Mouse (Mus musculus) midbrain, embryonic 16.5 days (tissue): ENCODE results near the gene Rad23a. TPM values are rescaled to one million over a fixed set of nuclear protein-coding genes. Genes with fewer than 3 reads are reported as not detected.

Experiments
- ATAC-seq: fragments of 200-750 bp; cut with Nextera tagmentation; 2 replicates; pipeline ENCODE4 v1.8.0; 2017; ENCODE audit warnings: moderate TSS enrichment
- H3K27ac ChIP-seq: fragments of 300-500 bp; sonication (generic); 2 replicates; pipeline ENCODE4 v1.5.1; 2014; ENCODE audit warnings: mild to moderate bottlenecking, low read length, mixed read lengths
- H3K27me3 ChIP-seq: fragments of 300-500 bp; sonication (generic); 2 replicates; pipeline ENCODE4 v1.6.1; 2014; ENCODE audit warnings: low read depth, low read length, mixed read lengths; ENCODE audit not compliant: control insufficient read depth, insufficient read depth
- H3K36me3 ChIP-seq: fragments of 300-500 bp; sonication (generic); 2 replicates; pipeline ENCODE4 v1.6.1; 2014; ENCODE audit warnings: mild to moderate bottlenecking, low read length, moderate library complexity, mixed read lengths; ENCODE audit not compliant: control insufficient read depth, insufficient read depth
- H3K4me1 ChIP-seq: fragments of 300-500 bp; sonication (generic); 2 replicates; pipeline ENCODE4 v1.6.1; 2014; ENCODE audit warnings: mild to moderate bottlenecking, low read length, mixed read lengths; ENCODE audit not compliant: control insufficient read depth, insufficient read depth
- H3K4me2 ChIP-seq: fragments of 300-500 bp; sonication (generic); 2 replicates; pipeline ENCODE4 v1.6.1; 2014; ENCODE audit warnings: mild to moderate bottlenecking, low read length, mixed read lengths
- H3K4me3 ChIP-seq: fragments of 300-500 bp; sonication (generic); 2 replicates; pipeline ENCODE4 v1.5.1; 2014; ENCODE audit warnings: low read depth, mild to moderate bottlenecking, low read length, moderate library complexity, mixed read lengths
- H3K9ac ChIP-seq: fragments of 300-500 bp; sonication (generic); 2 replicates; pipeline ENCODE4 v1.6.1; 2014; ENCODE audit warnings: low read depth, low read length, mixed read lengths
- H3K9me3 ChIP-seq: fragments of 300-500 bp; sonication (generic); replicated peaks from 2 replicates; pipeline ENCODE4 v1.6.1; 2014; ENCODE audit warnings: mild to moderate bottlenecking, low read length, mixed read lengths; ENCODE audit not compliant: control insufficient read depth, poor library complexity, severe bottlenecking
- WGBS: fragments of 180-500 bp; shearing (Covaris S2); extraction: QIAGEN DNeasy Blood & Tissue Kit; methylation state at CpG from one replicate; pipeline ENCODE4 v1.1.7; 2014; 5-methylcytosine and 5-hydroxymethylcytosine counted together
- polyA plus RNA-seq: library from polyadenylated mRNA; unstranded; fragments of >200 nt; fragmentation: Nextera tagmentation; extraction: Ambion mirVana; gene quantifications from 2 replicates; pipeline ENCODE4 v1.2.1, GENCODE M21; 2015

Gene Rad23a
- 80.7 and 85.6 TPM in 2 replicates for polyA plus RNA-seq

DNA sequence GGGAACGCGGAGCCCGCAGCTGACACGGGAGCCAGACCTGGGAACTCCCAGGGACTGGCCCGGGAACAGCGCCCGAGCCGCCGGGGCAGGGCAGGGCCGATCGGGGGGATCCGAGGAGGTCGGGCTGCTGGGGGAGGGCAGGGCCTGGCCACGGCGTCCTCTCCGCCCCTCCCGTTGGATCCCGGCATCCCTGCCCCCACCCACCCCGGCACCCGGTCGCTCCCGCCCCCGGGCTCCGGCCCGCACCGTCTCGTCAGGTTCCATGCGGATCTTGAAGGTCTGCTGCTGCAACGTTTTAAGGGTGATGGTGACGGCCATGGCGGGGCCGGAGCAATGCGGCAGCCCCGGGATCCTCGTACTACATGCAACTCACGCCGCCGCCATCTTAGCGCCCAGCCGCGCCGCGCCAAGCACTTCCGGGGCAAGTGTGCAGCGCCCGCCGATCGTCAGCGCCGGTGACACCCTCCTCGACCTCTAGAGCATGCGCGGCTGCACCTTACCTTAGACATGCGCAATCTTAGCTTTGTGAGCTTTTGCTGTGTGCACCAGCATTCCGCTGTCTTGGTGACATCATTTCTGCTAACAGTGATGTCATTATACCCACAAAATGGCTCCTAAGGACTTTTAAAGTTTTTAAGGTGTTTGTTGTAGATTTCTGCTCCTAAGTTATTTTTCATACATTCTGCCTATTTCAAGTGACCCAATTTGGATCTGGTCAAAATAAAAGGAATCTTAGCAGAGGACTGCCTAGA lies at the start of gene Rad23a:
TSS of gene Rad23a (minus strand) at position 418 of the 752 bp plus-strand sequence.
- 0% methylated on average over 44 of the region's 55 CpGs for WGBS
- peak; percentile 96 for ATAC-seq
- H3K9me3 ChIP-seq: no peaks in the 10 kb centered on the region

DNA sequence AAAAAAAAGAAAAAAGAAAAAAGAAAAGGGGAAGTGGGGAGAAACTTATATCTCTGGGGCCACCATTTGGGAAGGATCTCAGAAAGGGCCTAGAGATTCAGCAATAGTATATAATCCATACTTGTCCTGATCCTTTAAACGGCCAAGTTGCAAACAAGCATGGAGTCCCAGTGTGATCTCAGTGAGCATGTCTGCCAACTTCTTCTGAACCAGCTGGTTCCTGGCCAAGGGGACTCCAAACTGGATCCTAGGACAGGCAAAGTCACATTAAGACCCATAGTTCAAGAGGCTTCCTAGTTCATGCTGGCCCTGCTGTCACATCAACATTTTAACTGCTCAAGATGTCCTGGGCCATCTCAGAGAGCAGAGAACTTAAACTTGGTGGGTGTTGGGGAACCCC lies 48.7 kb upstream of the Rad23a start:
- H3K9ac ChIP-seq: no peak overlapping the region
- no peaks in the 10 kb centered on the region for H3K27me3 ChIP-seq
- H3K4me3 ChIP-seq: no peak overlapping the region
- peaks cover 9% of the 10 kb centered on the region for H3K4me1 ChIP-seq
- no peaks in the 10 kb centered on the region for H3K9me3 ChIP-seq
- H3K27ac ChIP-seq: no peak overlapping the region
- no peak overlapping the region for H3K4me2 ChIP-seq
- ATAC-seq: no peak
- WGBS: 79% methylated on average over 1 of the region's 1 CpGs
- peaks cover 20% of the 10 kb centered on the region for H3K36me3 ChIP-seq

More for the DNA sequence above, at the start of gene Rad23a:
- Histone ChIP-seq H3K9ac (peak within 1 kb of the TSS; percentile 90), H3K27me3 (no peaks in the 10 kb centered on the region), H3K27ac (peak within 1 kb of the TSS; percentile 86), H3K4me3 (peak within 1 kb of the TSS; percentile 73), H3K4me2 (peak within 1 kb of the TSS; percentile 74), H3K36me3 (peaks cover 47% of the 10 kb centered on the region), H3K4me1 (peaks cover 31% of the 10 kb centered on the region)

DNA sequence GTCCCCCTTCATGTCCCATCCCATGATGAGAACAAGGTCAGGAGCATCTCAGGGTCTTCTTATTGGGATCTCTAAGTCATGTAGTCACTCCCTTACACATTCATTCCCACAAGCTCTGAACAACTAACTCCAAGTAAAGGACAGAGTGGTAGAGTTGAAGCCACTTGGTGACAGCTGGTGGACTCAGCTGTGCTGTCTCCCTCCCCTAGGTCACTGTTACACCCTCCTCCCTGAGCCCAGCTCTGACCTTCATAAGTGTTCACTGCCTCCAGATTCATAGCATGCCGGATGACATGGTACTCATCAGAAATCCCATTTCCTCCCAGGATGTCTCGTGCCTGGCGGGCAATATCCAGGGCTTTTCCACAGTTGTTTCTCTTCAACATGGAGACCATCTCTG lies 47.8 kb upstream of the Rad23a start:
- Histone ChIP-seq H3K27ac (no peak overlapping the region), H3K4me2 (no peak overlapping the region), H3K4me3 (no peak overlapping the region), H3K27me3 (no peaks in the 10 kb centered on the region), H3K36me3 (peaks cover 20% of the 10 kb centered on the region), H3K9me3 (no peaks in the 10 kb centered on the region), H3K4me1 (peaks cover 6% of the 10 kb centered on the region), H3K9ac (no peak overlapping the region)
- ATAC-seq: no peak
- WGBS: 94% methylated on average over 3 of the region's 3 CpGs

DNA sequence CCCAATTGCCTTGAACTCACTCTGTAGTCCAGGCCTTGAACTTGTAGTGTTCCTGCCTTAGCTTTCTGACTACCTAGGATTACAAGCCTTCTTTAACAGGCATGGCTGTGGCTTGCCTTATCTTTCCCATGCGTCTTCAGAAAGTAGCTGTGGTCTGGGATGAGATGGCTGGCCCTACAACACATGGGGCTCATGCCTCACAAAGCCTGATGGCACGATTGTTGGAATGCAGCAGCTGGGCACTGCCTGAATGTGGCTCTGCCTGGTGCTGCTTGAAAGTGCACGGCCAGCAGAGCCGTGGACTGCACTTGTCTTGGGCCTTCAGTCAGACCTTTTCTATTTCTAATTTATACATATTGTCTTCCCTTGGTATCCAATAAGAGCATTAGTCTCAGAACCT lies 44.3 kb upstream of the Rad23a start:
- H3K27me3 ChIP-seq: no peaks in the 10 kb centered on the region
- WGBS: 88% methylated on average over 4 of the region's 4 CpGs
- no peaks in the 10 kb centered on the region for H3K9me3 ChIP-seq
- H3K4me3 ChIP-seq: no peak overlapping the region
- no peak overlapping the region for H3K9ac ChIP-seq
- H3K36me3 ChIP-seq: peaks cover 20% of the 10 kb centered on the region
- no peak overlapping the region for H3K27ac ChIP-seq
- no peak overlapping the region for H3K4me2 ChIP-seq
- no peaks in the 10 kb centered on the region for H3K4me1 ChIP-seq
- no peak for ATAC-seq

DNA sequence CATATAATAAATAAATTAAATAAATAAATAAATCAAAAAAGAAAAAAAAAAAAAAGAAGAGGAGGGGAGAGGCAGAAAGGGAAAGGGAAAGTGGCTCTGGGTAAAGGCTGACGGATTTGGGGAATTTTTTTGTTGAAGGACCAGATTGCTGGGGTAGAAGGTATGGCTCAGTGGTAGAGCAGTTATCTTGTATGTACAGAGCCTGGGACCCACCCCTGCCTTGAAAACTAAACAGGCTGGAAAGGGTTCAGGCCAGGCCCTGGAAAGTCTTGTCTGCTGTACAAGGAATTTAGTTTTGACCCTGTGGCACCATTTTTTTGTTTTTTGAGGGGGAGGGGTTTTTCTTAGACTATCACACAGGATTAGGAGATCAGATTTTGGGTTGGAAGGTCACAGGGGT lies 38.5 kb upstream of the Rad23a start:
- no peak overlapping the region for H3K9ac ChIP-seq
- H3K9me3 ChIP-seq: no peaks in the 10 kb centered on the region
- no peak for ATAC-seq
- H3K27me3 ChIP-seq: no peaks in the 10 kb centered on the region
- H3K4me3 ChIP-seq: no peak overlapping the region
- no peak overlapping the region for H3K4me2 ChIP-seq
- H3K4me1 ChIP-seq: no peaks in the 10 kb centered on the region
- H3K27ac ChIP-seq: no peak overlapping the region
- WGBS: 84% methylated on average over 1 of the region's 1 CpGs
- no peaks in the 10 kb centered on the region for H3K36me3 ChIP-seq

DNA sequence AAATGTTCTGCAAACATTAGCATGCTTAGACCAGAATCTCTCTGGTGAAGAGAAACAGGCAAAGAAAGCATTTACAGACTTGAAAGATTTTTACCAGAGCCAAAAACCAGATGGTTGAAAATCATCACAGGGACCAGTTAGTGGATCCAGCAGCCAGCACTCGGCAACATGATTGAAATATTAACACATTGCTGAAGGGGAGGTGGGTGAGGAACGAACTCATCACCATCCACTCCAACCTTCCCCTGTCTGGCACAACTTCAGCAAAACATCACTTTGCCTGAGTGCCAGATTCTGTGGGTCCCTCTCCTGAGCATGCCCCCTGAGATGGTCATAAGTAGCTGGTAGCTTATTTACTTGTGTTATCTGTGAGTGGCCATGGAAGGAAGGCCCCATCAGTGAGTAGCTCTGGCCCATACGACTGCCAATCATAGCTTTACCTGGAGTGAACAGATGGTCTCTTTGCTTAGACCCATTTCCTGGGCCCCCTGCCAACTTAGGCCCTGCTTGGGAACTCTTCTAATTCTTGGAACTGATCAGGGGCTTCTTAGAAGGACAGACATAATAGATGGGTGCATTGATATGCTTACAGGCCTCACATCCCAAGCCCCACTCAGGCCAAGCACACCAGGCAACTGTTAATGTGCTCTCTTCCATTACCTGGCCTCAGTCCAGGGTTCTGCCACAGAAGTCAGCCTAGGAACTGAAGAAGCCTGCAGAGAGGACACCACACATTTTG lies 37.0 kb upstream of the Rad23a start:
- WGBS: 77% methylated on average over 3 of the region's 3 CpGs
- Histone ChIP-seq H3K27me3 (peaks cover 3% of the 10 kb centered on the region; the same call in 1 of the 2 replicates), H3K27ac (no peak overlapping the region), H3K4me1 (peaks cover 4% of the 10 kb centered on the region; the same call in 1 of the 2 replicates), H3K9ac (no peak overlapping the region), H3K36me3 (no peaks in the 10 kb centered on the region), H3K9me3 (no peaks in the 10 kb centered on the region), H3K4me2 (no peak overlapping the region), H3K4me3 (no peak overlapping the region)
- no peak for ATAC-seq

DNA sequence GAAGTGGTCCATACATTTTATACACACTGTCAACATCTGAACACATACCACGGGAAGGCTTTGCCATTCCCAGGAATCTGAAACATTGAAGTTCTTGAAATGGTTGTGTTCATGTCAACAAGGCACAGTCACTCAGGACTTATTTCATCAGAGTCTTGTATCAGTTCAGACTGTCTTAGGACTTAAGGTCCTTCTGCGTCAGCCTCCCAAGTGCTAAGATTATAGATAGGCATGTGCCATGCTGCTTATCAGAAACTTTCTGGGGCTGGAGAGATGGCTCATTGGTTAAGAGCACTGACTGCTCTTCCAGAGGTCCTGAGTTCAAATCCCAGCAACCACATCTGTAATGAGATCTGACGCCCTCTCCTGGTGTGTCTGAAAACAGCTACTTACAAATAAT lies 33.9 kb upstream of the Rad23a start:
- peaks cover 5% of the 10 kb centered on the region; the same call in 1 of the 2 replicates for H3K27me3 ChIP-seq
- H3K4me1 ChIP-seq: peaks cover 11% of the 10 kb centered on the region
- no peak overlapping the region for H3K27ac ChIP-seq
- WGBS: 93% methylated on average over 3 of the region's 3 CpGs
- no peak overlapping the region for H3K4me2 ChIP-seq
- no peaks in the 10 kb centered on the region for H3K36me3 ChIP-seq
- no peak overlapping the region for H3K9ac ChIP-seq
- no peaks in the 10 kb centered on the region for H3K9me3 ChIP-seq
- H3K4me3 ChIP-seq: no peak overlapping the region
- no peak for ATAC-seq

DNA sequence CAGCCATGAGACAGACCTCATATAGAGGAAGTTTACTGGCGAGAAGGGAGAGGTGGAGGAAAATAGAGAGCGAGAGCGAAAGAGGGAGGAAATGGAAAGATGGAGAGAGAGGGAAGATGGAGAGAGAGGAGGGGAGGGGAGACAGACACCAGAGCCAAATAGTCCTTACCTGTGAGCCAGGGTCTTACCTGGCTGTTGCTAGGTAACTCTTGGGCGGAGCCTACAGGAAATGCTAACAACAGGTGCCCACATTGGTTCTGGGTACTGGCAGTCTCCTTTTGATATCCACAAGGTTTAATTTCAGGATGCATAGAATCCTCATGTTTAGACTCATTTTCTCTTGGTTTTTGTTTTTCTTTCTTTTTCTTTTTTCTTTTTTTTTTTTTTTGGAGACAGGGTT lies 32.6 kb upstream of the Rad23a start:
- Histone ChIP-seq H3K4me3 (peak overlapping the region; percentile 43; the same call in 1 of the 2 replicates), H3K9ac (no peak overlapping the region), H3K27ac (no peak overlapping the region), H3K9me3 (no peaks in the 10 kb centered on the region), H3K27me3 (peaks cover 5% of the 10 kb centered on the region; the same call in 1 of the 2 replicates), H3K4me2 (peak overlapping the region; percentile 92), H3K4me1 (peaks cover 11% of the 10 kb centered on the region), H3K36me3 (peaks cover 13% of the 10 kb centered on the region)
- no peak for ATAC-seq
- WGBS: 74% methylated on average over 4 of the region's 4 CpGs
